Mouse (Mus musculus) adrenal gland, postnatal 25 days (tissue): ENCODE results near the gene Ttc13. TPM values are rescaled to one million over a fixed set of nuclear protein-coding genes. Genes with fewer than 3 reads are reported as not detected.

ENCODE experiments used
- DNase-seq: peaks from one replicate; pipeline ENCODE4 v3.0.0; 2021; ENCODE audit warnings: mixed read lengths
- long read RNA-seq: library from polyadenylated mRNA; stranded (forward); transcript quantifications from one replicate; pipeline ENCODE4 v2.0.0, GENCODE M21; 2021
- total RNA-seq: library from RNA; stranded (reverse); gene quantifications from 2 replicates; pipeline ENCODE4 v1.2.3, GENCODE M21; 2021

The Ttc13 gene
- total RNA-seq, result 44.7 and 55.0 TPM in 2 replicates
- long read RNA-seq, transcript Ttc13-203 (21 exons, 3,148 nt), result major isoform, 32 of 101 reads
- long read RNA-seq, transcript Ttc13-210 (23 exons, 3,301 nt), result minor isoform, 6 of 101 reads
- long read RNA-seq, partial matches to known transcripts, result 9 of 101 reads
- long read RNA-seq, other reads (novel, unspliced or antisense), result 50 of 101 reads

GRCm38 (mm10) chr8:124721862-124722515 lies at the start of gene Ttc13, which contains the start of gene Arv1:
TSS of gene Ttc13 (minus strand) at chr8:124721983.
TSS of gene Arv1 (plus strand) at chr8:124722139.
- peak; percentile 94 for DNase-seq

GRCm38 (mm10) chr8:124763061-124763460 lies 41.3 kb upstream of the Ttc13 start:
- DNase-seq, result no peak

- DNase-seq, result peak; percentile 20
Measured at GRCm38 (mm10) chr8:124758544-124758943, 36.8 kb upstream of the Ttc13 start.

GRCm38 (mm10) chr8:124756601-124757000 lies 34.8 kb upstream of the Ttc13 start:
- no peak for DNase-seq

- no peak for DNase-seq
Measured at GRCm38 (mm10) chr8:124756153-124756552, 34.4 kb upstream of the Ttc13 start.

GRCm38 (mm10) chr8:124755481-124755880 lies 33.7 kb upstream of the Ttc13 start:
- DNase-seq, result no peak

GRCm38 (mm10) chr8:124754792-124755190 lies 33.0 kb upstream of the Ttc13 start:
- no peak for DNase-seq

- DNase-seq, result no peak
Measured at GRCm38 (mm10) chr8:124754101-124754791, 32.5 kb upstream of the Ttc13 start.

GRCm38 (mm10) chr8:124752325-124752862 lies 30.6 kb upstream of the Ttc13 start:
- no peak for DNase-seq

- peak; percentile 73 for DNase-seq
Measured at GRCm38 (mm10) chr8:124751709-124752173, 30.0 kb upstream of the Ttc13 start, which contains the start of gene Fam89a. TSS of gene Fam89a (minus strand) at chr8:124751832.

- DNase-seq, result no peak
Measured at GRCm38 (mm10) chr8:124751191-124751590, 29.4 kb upstream of the Ttc13 start.

GRCm38 (mm10) chr8:124746661-124747060 lies 24.9 kb upstream of the Ttc13 start:
- no peak for DNase-seq

GRCm38 (mm10) chr8:124739268-124739667 lies 17.5 kb upstream of the Ttc13 start:
- no peak for DNase-seq

- no peak for DNase-seq
Measured at GRCm38 (mm10) chr8:124735371-124735911, 13.7 kb upstream of the Ttc13 start.

GRCm38 (mm10) chr8:124732828-124733227 lies 11.0 kb upstream of the Ttc13 start:
- no peak for DNase-seq

GRCm38 (mm10) chr8:124724301-124724700 lies 2.5 kb upstream of the Ttc13 start:
- DNase-seq, result no peak

- no peak for DNase-seq
Measured at GRCm38 (mm10) chr8:124720938-124721861, 583 bp downstream of the Ttc13 start.

- no peak for DNase-seq
Measured at GRCm38 (mm10) chr8:124720133-124720532, 1.6 kb downstream of the Ttc13 start.

GRCm38 (mm10) chr8:124715736-124716135 lies 6.0 kb downstream of the Ttc13 start:
- no peak for DNase-seq

- DNase-seq, result no peak
Measured at GRCm38 (mm10) chr8:124713207-124713606, 8.6 kb downstream of the Ttc13 start.

GRCm38 (mm10) chr8:124705823-124706222 lies 16.0 kb downstream of the Ttc13 start:
- no peak for DNase-seq
